ENCODE assay signal across 8 mouse cellular contexts in the genomic region with DNA sequence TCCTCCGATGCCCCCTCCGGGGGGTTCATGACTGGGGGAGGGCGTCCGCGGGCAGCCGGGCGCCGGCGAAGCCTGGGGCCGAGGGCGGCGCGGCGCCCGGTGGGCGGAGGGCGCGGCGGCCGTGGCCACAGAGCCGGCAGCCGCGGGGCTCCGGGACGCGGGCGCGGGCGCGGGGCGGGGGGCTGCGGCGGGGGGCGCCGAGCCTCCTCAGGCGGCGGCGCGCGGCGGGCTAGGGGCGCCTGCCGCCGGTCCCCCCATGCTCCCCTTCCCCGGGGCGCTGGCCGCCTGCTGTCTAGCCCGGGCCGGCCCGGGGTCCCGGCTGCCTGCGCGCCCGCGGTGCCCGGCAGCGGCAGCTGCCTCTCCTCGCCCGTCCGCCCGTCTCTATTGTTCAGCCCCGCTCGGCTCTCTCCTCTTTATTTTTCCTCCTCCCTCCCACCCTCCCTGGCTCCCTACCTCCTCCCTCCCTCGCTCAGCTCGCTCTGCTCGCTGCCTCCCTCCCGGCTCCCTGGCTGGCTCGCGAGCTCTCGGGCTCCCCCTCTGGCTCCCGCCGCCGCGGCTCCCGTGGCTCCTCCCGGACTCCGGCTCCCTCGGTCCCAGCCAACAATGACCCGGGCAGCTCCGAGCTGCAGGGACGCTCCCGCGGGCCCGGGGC. TPM values are rescaled to one million over a fixed set of nuclear protein-coding genes. Genes with fewer than 3 reads are reported as not detected.
DNase-seq lines count a peak whose midpoint lies in the region; ATAC-seq and TF ChIP-seq lines count a peak whose summit lies in the region.

A gene (minus strand): TSS at position 382 of the 652 bp plus-strand sequence.

- no peaks in the 10 kb centered on the region for H3K36me3 ChIP-seq in hindbrain, embryonic 16.5 days (ENCODE audit: control insufficient read depth, insufficient read depth, low read length)

- H3K4me2 ChIP-seq in hindbrain, embryonic 16.5 days (ENCODE audit: low read length) = peak within 1 kb of the TSS; percentile 83

- 0 out of 2 replicates have a peak, but pooled peaks cover 2% of the 10 kb centered on the region for H3K9me3 ChIP-seq in hindbrain, embryonic 16.5 days (ENCODE audit: control insufficient read depth, low read length)

- peak within 1 kb of the TSS; percentile 99 for H3K9ac ChIP-seq in hindbrain, embryonic 16.5 days (ENCODE audit: low read depth, low read length)

- peak within 1 kb of the TSS; percentile 80 for H3K27ac ChIP-seq in gastrocnemius, adult 2 months
- H3K27ac ChIP-seq in hindbrain, embryonic 16.5 days (ENCODE audit: low read depth, low read length) = peak within 1 kb of the TSS; percentile 95

- peak; percentile 92 for DNase-seq in ZHBTc4 (ENCODE audit: low read depth, low spot score)
- peak; percentile 91 to 93 for DNase-seq in cerebellum, postnatal 25 days
- peak; percentile 94 for DNase-seq in gastrocnemius, adult 2 months
- DNase-seq in layer of hippocampus, postnatal 36 days = peak; percentile 90 to 91
- peak; percentile 89 for DNase-seq in lung, postnatal 25 days (ENCODE audit: low spot score)
- DNase-seq in right cerebral cortex, adult 18-20 months = peak; percentile 90
- peak; percentile 87 for DNase-seq in urinary bladder, postnatal 25 days (ENCODE audit: low spot score)

- intact Hi-C loops in gastrocnemius, adult 2 months (cut with DNase I) = loop anchor here (1.0 to 10.0 kb wide), 2 partner anchors 42 to 228 kb away; no protein-coding TSS in a partner anchor

- no peaks in the 10 kb centered on the region for H3K27me3 ChIP-seq in hindbrain, embryonic 16.5 days (replicated peaks; ENCODE audit: control insufficient read depth, insufficient read depth, low read length)

- WGBS in hindbrain, embryonic 16.5 days = under 1% methylated on average over 31 of the region's 84 CpGs

- H3K4me1 ChIP-seq in hindbrain, embryonic 16.5 days (ENCODE audit: control insufficient read depth, insufficient read depth, low read depth, low read length) = peaks cover 18% of the 10 kb centered on the region

- peak; percentile 74 for TF ChIP-seq CTCF in gastrocnemius, adult 2 months (IDR thresholded peaks at IDR 0.05)

- peak within 1 kb of the TSS; percentile 89 for H3K4me3 ChIP-seq in gastrocnemius, adult 2 months
- H3K4me3 ChIP-seq in hindbrain, embryonic 16.5 days (ENCODE audit: low read length) = peak within 1 kb of the TSS; percentile 96

- ATAC-seq in hindbrain, embryonic 16.5 days = peak; percentile 92

RNA-seq across cellular contexts. Expression of the gene that starts here (rescaled TPM):
- total RNA-seq in gastrocnemius, adult 2 months (2021) = 10 to 100 TPM; 21.8 to 28.3 TPM
- 20.9 and 23.3 TPM in 2 replicates for polyA plus RNA-seq in hindbrain, embryonic 16.5 days (2015; fragmentation: Nextera tagmentation; extraction: Ambion mirVana)
- 100 to 1,000 TPM; 472 to 547 TPM for total RNA-seq in layer of hippocampus, postnatal 36 days (2021)

Comparison
In these comparisons a context has a peak if more than half of its experiments do, and no peak if none do; other contexts are left out.
1. Peak in every context shown above with its lines: DNase-seq, ATAC-seq, H3K4me3 ChIP-seq and H3K27ac ChIP-seq.
2. RNA of the gene that starts here (total RNA-seq): 472 to 547 TPM in layer of hippocampus, postnatal 36 days; 21.8 to 28.3 TPM in gastrocnemius, adult 2 months; every median in the first group is over 10 times any median in the second.